Mouse (Mus musculus): ENCODE measurements around the gene Slco4a1. TPM values are rescaled to one million over a fixed set of nuclear protein-coding genes. Genes with fewer than 3 reads are reported as not detected.

Slco4a1 gene
- polyA plus RNA-seq, 1 experiment from 2014 or later: 0.59 TPM

DNA sequence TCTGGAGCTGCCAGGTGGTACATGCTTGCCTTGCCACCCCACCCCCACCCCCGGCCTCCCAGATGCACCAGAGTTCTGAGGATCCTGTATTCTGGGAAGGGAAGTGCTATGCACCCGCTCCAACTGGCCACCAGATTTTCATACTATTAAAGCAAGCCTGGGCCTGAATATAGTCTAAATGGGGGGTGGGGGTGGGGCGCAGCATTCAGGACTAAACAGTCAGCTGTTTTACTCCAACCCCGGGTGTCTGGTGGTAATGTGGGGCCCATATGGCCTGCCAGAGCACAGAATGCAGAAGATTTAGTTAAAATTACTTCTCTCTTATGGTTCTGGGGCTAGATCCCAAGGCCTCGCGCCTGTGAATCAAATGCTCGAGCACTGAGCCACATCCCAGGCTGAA is 22.7 kb upstream of the Slco4a1 start:
- H3K27ac ChIP-seq: no peak overlapping the region
- no peaks in the 10 kb centered on the region for H3K36me3 ChIP-seq
- 83% methylated on average over 7 of the region's 7 CpGs for WGBS
- no peak overlapping the region for H3K4me3 ChIP-seq
- H3K9me3 ChIP-seq: no peaks in the 10 kb centered on the region
- no peaks in the 10 kb centered on the region for H3K27me3 ChIP-seq (ENCODE audit: insufficient read depth, poor library complexity, severe bottlenecking)
- peaks cover 42% of the 10 kb centered on the region for H3K4me1 ChIP-seq
- no peak for DNase-seq (ENCODE audit: low spot score)

- Histone ChIP-seq H3K4me1 (peaks cover 34% of the 10 kb centered on the region), H3K27ac (no peak overlapping the region), H3K27me3 (ENCODE audit: insufficient read depth, poor library complexity, severe bottlenecking) (no peaks in the 10 kb centered on the region), H3K4me3 (no peak overlapping the region), H3K9me3 (no peaks in the 10 kb centered on the region), H3K36me3 (no peaks in the 10 kb centered on the region)
- no peak for DNase-seq (ENCODE audit: low spot score)
- WGBS: 41% methylated on average over 4 of the region's 4 CpGs
Observed at GRCm38 (mm10) chr2:180435341-180435926, 20.6 kb upstream of the Slco4a1 start.

DNA sequence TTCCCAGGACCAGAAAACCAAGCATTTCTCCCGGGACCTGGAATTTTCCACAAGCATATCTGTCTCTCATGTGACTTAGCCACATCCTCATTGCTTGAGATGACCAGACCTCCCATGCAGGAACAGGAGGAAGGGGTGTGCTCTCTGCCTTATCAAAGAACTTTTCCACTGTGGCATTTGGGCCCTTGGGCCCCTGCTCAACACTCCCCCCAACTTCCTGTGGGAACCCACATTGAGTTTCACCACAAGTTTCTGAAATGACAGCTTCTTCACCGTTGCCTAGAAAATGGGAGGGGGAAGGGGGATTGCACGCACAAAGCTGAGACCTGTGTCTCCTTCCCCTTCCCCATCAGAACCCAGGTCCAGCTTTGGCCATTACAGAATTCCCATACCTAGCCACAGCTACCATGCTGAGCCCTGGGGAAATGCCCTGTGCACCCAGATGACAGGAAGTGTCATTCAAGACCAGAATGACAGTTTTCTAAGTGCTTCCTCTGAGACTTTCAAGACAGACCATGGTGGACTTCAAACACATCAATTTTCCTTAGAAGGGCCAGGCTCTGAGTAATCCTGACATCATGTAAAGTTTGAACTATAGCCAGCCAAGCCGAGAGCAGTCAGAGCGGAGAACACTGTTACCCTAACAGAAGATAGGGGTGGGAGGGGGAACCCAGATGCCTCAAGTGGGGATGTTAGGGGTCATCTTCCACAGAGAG is 18.7 kb upstream of the Slco4a1 start:
- peaks cover 47% of the 10 kb centered on the region for H3K4me1 ChIP-seq
- 58% methylated on average over 5 of the region's 5 CpGs for WGBS
- H3K36me3 ChIP-seq: no peaks in the 10 kb centered on the region
- no peaks in the 10 kb centered on the region for H3K9me3 ChIP-seq
- H3K27ac ChIP-seq: peak overlapping the region; percentile 44; the same call in 1 of the 2 replicates
- no peak overlapping the region for H3K4me3 ChIP-seq
- H3K27me3 ChIP-seq (ENCODE audit: insufficient read depth, poor library complexity, severe bottlenecking): no peaks in the 10 kb centered on the region
- DNase-seq (ENCODE audit: low spot score): no peak

GRCm38 (mm10) chr2:180439791-180440190 is 16.3 kb upstream of the Slco4a1 start:
- Histone ChIP-seq H3K36me3 (no peaks in the 10 kb centered on the region), H3K9me3 (no peaks in the 10 kb centered on the region), H3K4me3 (no peak overlapping the region), H3K27me3 (ENCODE audit: insufficient read depth, poor library complexity, severe bottlenecking) (0 out of 2 replicates have a peak, but pooled peaks cover 4% of the 10 kb centered on the region), H3K4me1 (peaks cover 50% of the 10 kb centered on the region), H3K27ac (no peak overlapping the region)
- DNase-seq (ENCODE audit: low spot score): no peak
- 65% methylated on average over 3 of the region's 3 CpGs for whole genome bisulfite sequencing

GRCm38 (mm10) chr2:180440596-180441332 is 15.3 kb upstream of the Slco4a1 start:
- Histone ChIP-seq H3K27me3 (ENCODE audit: insufficient read depth, poor library complexity, severe bottlenecking) (0 out of 2 replicates have a peak, but pooled peaks cover 4% of the 10 kb centered on the region), H3K9me3 (no peaks in the 10 kb centered on the region), H3K27ac (no peak overlapping the region), H3K36me3 (no peaks in the 10 kb centered on the region), H3K4me3 (no peak overlapping the region), H3K4me1 (peaks cover 46% of the 10 kb centered on the region)
- WGBS: 55% methylated on average over 9 of the region's 9 CpGs
- no peak for DNase-seq (ENCODE audit: low spot score)

- peaks cover 35% of the 10 kb centered on the region for H3K4me1 ChIP-seq
- no peak overlapping the region for H3K27ac ChIP-seq
- H3K27me3 ChIP-seq (ENCODE audit: insufficient read depth, poor library complexity, severe bottlenecking): 0 out of 2 replicates have a peak, but pooled peaks cover 8% of the 10 kb centered on the region
- no peaks in the 10 kb centered on the region for H3K9me3 ChIP-seq
- no peak overlapping the region for H3K4me3 ChIP-seq
- H3K36me3 ChIP-seq: no peaks in the 10 kb centered on the region
- 62% methylated on average over 5 of the region's 5 CpGs for WGBS
- DNase-seq (ENCODE audit: low spot score): no peak
Observed at GRCm38 (mm10) chr2:180442061-180442460, 14.0 kb upstream of the Slco4a1 start.

DNA sequence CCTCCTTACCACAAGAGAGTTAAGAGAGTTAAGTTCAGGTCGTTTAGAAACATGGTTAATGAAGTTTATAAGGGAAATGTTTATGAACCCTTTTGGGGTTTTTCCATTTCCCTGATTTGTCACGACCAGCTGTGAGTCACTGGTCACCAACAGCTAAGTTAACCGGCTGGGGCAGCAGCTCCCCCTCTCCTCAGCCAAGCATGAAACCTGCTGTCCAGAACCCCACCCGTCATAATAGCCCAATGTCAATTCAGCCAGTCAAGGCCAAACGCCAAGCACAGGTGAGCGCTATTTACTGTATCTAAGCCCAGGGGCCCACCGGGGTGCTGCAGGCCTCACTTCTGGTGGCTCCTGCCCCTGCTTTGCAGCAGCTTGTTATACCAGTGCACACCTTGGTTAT is 12.2 kb upstream of the Slco4a1 start:
- 69% methylated on average over 7 of the region's 7 CpGs for WGBS
- Histone ChIP-seq H3K27me3 (ENCODE audit: insufficient read depth, poor library complexity, severe bottlenecking) (peaks cover 21% of the 10 kb centered on the region), H3K36me3 (no peaks in the 10 kb centered on the region), H3K4me1 (peaks cover 28% of the 10 kb centered on the region), H3K27ac (no peak overlapping the region), H3K9me3 (no peaks in the 10 kb centered on the region), H3K4me3 (no peak overlapping the region)
- no peak for DNase-seq (ENCODE audit: low spot score)

DNA sequence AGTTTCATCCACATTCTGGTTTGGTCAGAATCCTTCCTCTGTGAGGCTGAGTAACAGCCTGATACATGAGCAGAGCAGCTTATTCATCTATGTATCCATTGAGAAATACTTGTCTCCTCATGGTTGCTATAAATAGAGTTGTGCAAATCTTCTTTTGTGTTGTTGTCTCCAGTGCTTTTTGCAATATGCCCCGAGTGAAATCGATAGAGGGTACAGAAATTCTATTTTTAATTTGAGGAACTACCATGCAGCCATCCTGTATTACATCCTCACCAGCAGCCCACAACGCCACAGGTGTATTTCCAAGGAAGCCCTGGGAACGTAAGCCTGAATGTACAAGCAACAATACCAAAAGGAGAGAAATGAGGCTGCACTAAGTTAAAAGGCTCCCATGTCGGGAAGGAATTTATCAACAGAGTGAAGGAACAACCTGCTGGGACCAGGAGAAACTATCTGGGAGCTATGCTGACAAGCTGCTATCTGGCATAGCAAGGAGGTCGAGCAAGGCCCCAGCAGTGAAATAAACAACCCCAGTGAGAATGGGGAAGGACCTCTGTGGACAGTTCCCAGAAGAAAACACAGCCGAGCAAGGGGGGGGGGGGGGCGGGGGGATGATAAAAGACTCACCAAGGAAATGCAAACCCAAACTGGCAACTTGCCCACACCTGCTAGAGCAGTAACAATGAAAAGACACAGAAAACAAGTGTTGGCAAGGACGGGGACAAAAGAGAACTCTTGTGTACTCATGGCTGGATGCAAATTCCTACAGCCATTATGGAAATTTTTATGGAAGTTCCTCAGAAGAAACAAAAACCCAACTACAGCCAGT is 10.9 kb upstream of the Slco4a1 start:
- Histone ChIP-seq H3K27ac (no peak overlapping the region), H3K27me3 (ENCODE audit: insufficient read depth, poor library complexity, severe bottlenecking) (peaks cover 22% of the 10 kb centered on the region), H3K4me1 (peaks cover 28% of the 10 kb centered on the region), H3K9me3 (no peaks in the 10 kb centered on the region), H3K4me3 (no peak overlapping the region), H3K36me3 (no peaks in the 10 kb centered on the region)
- DNase-seq (ENCODE audit: low spot score): no peak
- 35% methylated on average over 9 of the region's 9 CpGs for WGBS

- WGBS: 82% methylated on average over 1 of the region's 1 CpGs
Observed at GRCm38 (mm10) chr2:180445962-180446361, 10.1 kb upstream of the Slco4a1 start.

GRCm38 (mm10) chr2:180449007-180449406 is 7.0 kb upstream of the Slco4a1 start:
- Histone ChIP-seq H3K4me3 (no peak overlapping the region), H3K27me3 (ENCODE audit: insufficient read depth, poor library complexity, severe bottlenecking) (peaks cover 25% of the 10 kb centered on the region), H3K9me3 (no peaks in the 10 kb centered on the region), H3K36me3 (no peaks in the 10 kb centered on the region), H3K27ac (no peak overlapping the region), H3K4me1 (peaks cover 13% of the 10 kb centered on the region)
- DNase-seq (ENCODE audit: low spot score): no peak
- WGBS: 64% methylated on average over 5 of the region's 5 CpGs

More at GRCm38 (mm10) chr2:180445962-180446361, 10.1 kb upstream of the Slco4a1 start:
- H3K9me3 ChIP-seq: no peaks in the 10 kb centered on the region
- no peaks in the 10 kb centered on the region for H3K36me3 ChIP-seq
- H3K4me1 ChIP-seq: peaks cover 20% of the 10 kb centered on the region
- no peak for DNase-seq (ENCODE audit: low spot score)
- no peak overlapping the region for H3K4me3 ChIP-seq
- peaks cover 29% of the 10 kb centered on the region for H3K27me3 ChIP-seq (ENCODE audit: insufficient read depth, poor library complexity, severe bottlenecking)
- no peak overlapping the region for H3K27ac ChIP-seq

GRCm38 (mm10) chr2:180450529-180450928 is 5.5 kb upstream of the Slco4a1 start:
- Histone ChIP-seq H3K9me3 (no peaks in the 10 kb centered on the region), H3K4me1 (peaks cover 16% of the 10 kb centered on the region)
- 75% methylated on average over 5 of the region's 5 CpGs for WGBS

GRCm38 (mm10) chr2:180456705-180457104 is 660 bp downstream of the Slco4a1 start:
- 3% methylated on average over 28 of the region's 28 CpGs for WGBS
- no peak for DNase-seq (ENCODE audit: low spot score)
- peak overlapping the region; percentile 73; the same call in 1 of the 2 replicates for H3K27ac ChIP-seq
- H3K9me3 ChIP-seq: no peaks in the 10 kb centered on the region
- no peaks in the 10 kb centered on the region for H3K36me3 ChIP-seq
- peaks cover 57% of the 10 kb centered on the region for H3K27me3 ChIP-seq (ENCODE audit: insufficient read depth, poor library complexity, severe bottlenecking)
- H3K4me1 ChIP-seq: peaks cover 31% of the 10 kb centered on the region
- peak overlapping the region; percentile 68 for H3K4me3 ChIP-seq

More at GRCm38 (mm10) chr2:180450529-180450928, 5.5 kb upstream of the Slco4a1 start:
- peaks cover 27% of the 10 kb centered on the region for H3K27me3 ChIP-seq (ENCODE audit: insufficient read depth, poor library complexity, severe bottlenecking)
- H3K27ac ChIP-seq: no peak overlapping the region
- H3K4me3 ChIP-seq: no peak overlapping the region
- no peak for DNase-seq (ENCODE audit: low spot score)
- H3K36me3 ChIP-seq: no peaks in the 10 kb centered on the region

All from heart, embryonic 10.5 days (tissue).